Mouse (Mus musculus): ENCODE results near the gene Pmvk. TPM values are rescaled to one million over a fixed set of nuclear protein-coding genes. Genes with fewer than 3 reads are reported as not detected.
A peak's percentile ranks its signal among the peaks of the same experiment; 100 is the strongest.

The Pmvk gene
- 79.0 and 79.2 TPM in 2 replicates for polyA plus RNA-seq (2016; fragmentation: Nextera tagmentation; extraction: Ambion mirVana)

DNA sequence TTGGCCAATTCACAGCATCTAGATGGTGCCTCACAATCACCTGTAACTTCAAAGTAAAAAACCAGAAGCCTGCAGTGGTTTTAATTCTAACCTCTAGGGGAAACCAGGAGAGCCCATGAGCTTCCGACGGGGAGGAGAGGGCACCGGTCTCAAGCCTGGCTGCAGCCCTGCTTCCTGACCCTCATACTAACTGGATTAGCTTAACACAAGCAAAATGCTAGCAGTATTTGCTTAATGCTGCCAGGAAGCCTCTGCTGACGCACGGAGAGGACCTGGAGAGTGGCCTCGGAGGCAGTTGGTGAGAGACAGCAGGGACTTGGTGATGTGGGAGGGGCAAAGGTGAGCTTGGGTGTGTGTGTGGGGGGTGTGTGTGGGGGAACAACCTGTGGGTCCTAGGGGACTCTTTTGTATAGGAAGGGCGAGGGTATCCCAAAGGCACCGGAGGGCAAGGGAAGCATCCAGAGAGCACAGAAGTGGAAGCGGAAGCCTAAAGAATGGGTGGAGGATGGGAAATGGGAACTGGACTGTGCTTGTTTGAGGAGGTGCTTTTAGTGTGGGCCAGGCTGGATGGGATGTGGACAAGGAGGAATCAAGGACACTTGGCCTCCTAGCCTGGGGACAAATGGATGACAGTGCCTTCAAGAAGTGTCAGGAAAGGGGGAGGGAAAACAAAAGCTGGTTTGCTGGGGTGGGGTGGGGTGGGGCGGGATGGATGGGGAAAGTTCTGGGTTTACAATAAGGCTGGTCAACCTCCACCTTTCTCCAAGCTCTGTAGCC lies at the start of gene Pmvk:
Gene Pmvk, plus strand, starts transcription at position 141 of the 777 bp plus-strand sequence.
- no peaks in the 10 kb centered on the region for H3K27me3 ChIP-seq (ENCODE audit: low read depth, poor library complexity, severe bottlenecking)
- H3K4me1 ChIP-seq, result peaks cover 40% of the 10 kb centered on the region
- no peak within 1 kb of the TSS for H3K27ac ChIP-seq (replicated peaks)
- no peak within 1 kb of the TSS for H3K4me3 ChIP-seq
- H3K36me3 ChIP-seq, result peaks cover 2% of the 10 kb centered on the region; the same call in 1 of the 2 replicates
- no peak for DNase-seq (ENCODE audit: low spot score)
- H3K9me3 ChIP-seq (replicated peaks), result no peaks in the 10 kb centered on the region
- WGBS, result 60% methylated on average over 10 of the region's 10 CpGs

GRCm38 (mm10) chr3:89406887-89407286 lies 47.5 kb upstream of the Pmvk start:
- Histone ChIP-seq H3K4me1 (peaks cover 18% of the 10 kb centered on the region), H3K36me3 (peaks cover 60% of the 10 kb centered on the region), H3K27ac (replicated peaks) (no peak overlapping the region), H3K27me3 (ENCODE audit: low read depth, poor library complexity, severe bottlenecking) (no peaks in the 10 kb centered on the region), H3K9me3 (replicated peaks) (no peaks in the 10 kb centered on the region), H3K4me3 (no peak overlapping the region)
- 91% methylated on average over 6 of the region's 6 CpGs for WGBS
- DNase-seq (ENCODE audit: low spot score), result no peak

DNA sequence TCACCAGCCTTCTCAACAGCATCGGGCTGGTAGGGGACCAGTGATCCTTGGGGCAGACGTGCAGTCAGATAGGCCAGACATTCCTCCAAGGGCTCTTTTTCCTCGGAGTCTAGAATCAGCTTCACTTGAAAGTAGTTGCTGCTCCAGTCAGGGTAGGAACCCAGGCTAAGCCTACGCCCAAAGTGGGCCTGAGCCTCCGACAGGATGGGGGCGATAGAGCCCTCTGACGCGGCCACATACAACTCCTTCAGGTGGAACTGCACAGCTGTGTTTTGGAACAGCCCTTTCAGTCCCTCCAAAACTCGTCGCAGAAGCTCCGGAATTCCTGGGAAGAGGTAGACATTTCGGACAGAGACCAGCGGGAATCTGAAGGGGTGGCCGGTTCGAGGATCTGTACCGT lies 45.9 kb upstream of the Pmvk start:
- Histone ChIP-seq H3K27me3 (ENCODE audit: low read depth, poor library complexity, severe bottlenecking) (no peaks in the 10 kb centered on the region), H3K9me3 (replicated peaks) (no peaks in the 10 kb centered on the region), H3K4me3 (no peak overlapping the region; the same call in 1 of the 2 replicates), H3K27ac (replicated peaks) (no peak overlapping the region), H3K4me1 (peaks cover 17% of the 10 kb centered on the region), H3K36me3 (peaks cover 50% of the 10 kb centered on the region)
- 65% methylated on average over 16 of the region's 16 CpGs for WGBS
- no peak for DNase-seq (ENCODE audit: low spot score)

GRCm38 (mm10) chr3:89409701-89410100 lies 44.6 kb upstream of the Pmvk start:
- H3K4me3 ChIP-seq, result no peak overlapping the region
- DNase-seq (ENCODE audit: low spot score), result no peak
- peaks cover 17% of the 10 kb centered on the region for H3K4me1 ChIP-seq
- H3K9me3 ChIP-seq (replicated peaks), result no peaks in the 10 kb centered on the region
- 98% methylated on average over 3 of the region's 3 CpGs for WGBS
- peaks cover 49% of the 10 kb centered on the region for H3K36me3 ChIP-seq
- no peak overlapping the region for H3K27ac ChIP-seq (replicated peaks)
- no peaks in the 10 kb centered on the region for H3K27me3 ChIP-seq (ENCODE audit: low read depth, poor library complexity, severe bottlenecking)

DNA sequence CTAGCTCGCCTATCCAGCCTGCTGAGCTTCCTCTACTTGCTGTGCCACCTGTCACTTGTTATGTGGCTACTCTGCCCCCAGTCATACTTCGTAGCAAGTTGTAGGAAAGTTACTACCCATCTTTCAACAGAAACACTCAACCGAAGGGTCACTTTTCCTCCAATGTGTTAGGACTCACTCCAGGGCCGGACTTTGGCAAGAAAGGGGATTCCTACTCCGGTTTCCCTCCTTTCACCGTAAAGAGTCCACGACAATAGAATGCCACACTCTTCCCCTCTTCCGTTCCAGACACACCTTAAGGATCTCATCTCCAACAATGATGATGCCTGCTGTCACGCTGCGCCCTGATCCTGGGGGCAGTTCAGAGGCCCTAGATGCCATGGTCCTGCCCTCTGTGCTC lies 43.5 kb upstream of the Pmvk start:
- H3K4me1 ChIP-seq, result peaks cover 17% of the 10 kb centered on the region
- no peaks in the 10 kb centered on the region for H3K27me3 ChIP-seq (ENCODE audit: low read depth, poor library complexity, severe bottlenecking)
- H3K4me3 ChIP-seq, result peak overlapping the region; percentile 65
- 82% methylated on average over 10 of the region's 10 CpGs for WGBS
- H3K27ac ChIP-seq (replicated peaks), result peak overlapping the region; percentile 73; the same call in 1 of the 2 replicates
- no peak for DNase-seq (ENCODE audit: low spot score)
- no peaks in the 10 kb centered on the region for H3K9me3 ChIP-seq (replicated peaks)
- peaks cover 54% of the 10 kb centered on the region for H3K36me3 ChIP-seq

GRCm38 (mm10) chr3:89411490-89412393 lies 42.6 kb upstream of the Pmvk start, which contains the start of gene Flad1:
Flad1 (minus strand) TSS chr3:89411870.
- peak within 1 kb of the TSS; percentile 65 for H3K4me3 ChIP-seq
- 6% methylated on average over 28 of the region's 28 CpGs for WGBS

GRCm38 (mm10) chr3:89416158-89416557 lies 38.2 kb upstream of the Pmvk start:
- peaks cover 40% of the 10 kb centered on the region for H3K36me3 ChIP-seq
- no peak for DNase-seq (ENCODE audit: low spot score)
- H3K4me3 ChIP-seq, result peak overlapping the region; percentile 73
- H3K27ac ChIP-seq (replicated peaks), result no peak overlapping the region
- no peaks in the 10 kb centered on the region for H3K27me3 ChIP-seq (ENCODE audit: low read depth, poor library complexity, severe bottlenecking)
- no peaks in the 10 kb centered on the region for H3K9me3 ChIP-seq (replicated peaks)
- peaks cover 40% of the 10 kb centered on the region for H3K4me1 ChIP-seq
- WGBS, result 97% methylated on average over 8 of the region's 8 CpGs

More at GRCm38 (mm10) chr3:89411490-89412393, 42.6 kb upstream of the Pmvk start, which contains the start of gene Flad1:
- DNase-seq (ENCODE audit: low spot score), result peak; percentile 95
- Histone ChIP-seq H3K9me3 (replicated peaks) (no peaks in the 10 kb centered on the region), H3K36me3 (peaks cover 61% of the 10 kb centered on the region), H3K4me1 (peaks cover 23% of the 10 kb centered on the region), H3K27ac (replicated peaks) (peak within 1 kb of the TSS; percentile 74), H3K27me3 (ENCODE audit: low read depth, poor library complexity, severe bottlenecking) (no peaks in the 10 kb centered on the region)

GRCm38 (mm10) chr3:89417131-89417530 lies 37.2 kb upstream of the Pmvk start:
- Histone ChIP-seq H3K27me3 (ENCODE audit: low read depth, poor library complexity, severe bottlenecking) (no peaks in the 10 kb centered on the region), H3K36me3 (peaks cover 40% of the 10 kb centered on the region), H3K4me1 (peaks cover 46% of the 10 kb centered on the region), H3K9me3 (replicated peaks) (no peaks in the 10 kb centered on the region), H3K27ac (replicated peaks) (peak overlapping the region; percentile 94), H3K4me3 (peak overlapping the region; percentile 73)
- 28% methylated on average over 2 of the region's 2 CpGs for WGBS
- DNase-seq (ENCODE audit: low spot score), result no peak

- H3K36me3 ChIP-seq, result peaks cover 40% of the 10 kb centered on the region
- H3K27me3 ChIP-seq (ENCODE audit: low read depth, poor library complexity, severe bottlenecking), result no peaks in the 10 kb centered on the region
- peak overlapping the region; percentile 73 for H3K4me3 ChIP-seq
- peak overlapping the region; percentile 94 for H3K27ac ChIP-seq (replicated peaks)
- under 1% methylated on average over 20 of the region's 20 CpGs for WGBS
- DNase-seq (ENCODE audit: low spot score), result no peak
- peaks cover 50% of the 10 kb centered on the region for H3K4me1 ChIP-seq
- no peaks in the 10 kb centered on the region for H3K9me3 ChIP-seq (replicated peaks)
Measured at GRCm38 (mm10) chr3:89417840-89418169, 36.5 kb upstream of the Pmvk start.

DNA sequence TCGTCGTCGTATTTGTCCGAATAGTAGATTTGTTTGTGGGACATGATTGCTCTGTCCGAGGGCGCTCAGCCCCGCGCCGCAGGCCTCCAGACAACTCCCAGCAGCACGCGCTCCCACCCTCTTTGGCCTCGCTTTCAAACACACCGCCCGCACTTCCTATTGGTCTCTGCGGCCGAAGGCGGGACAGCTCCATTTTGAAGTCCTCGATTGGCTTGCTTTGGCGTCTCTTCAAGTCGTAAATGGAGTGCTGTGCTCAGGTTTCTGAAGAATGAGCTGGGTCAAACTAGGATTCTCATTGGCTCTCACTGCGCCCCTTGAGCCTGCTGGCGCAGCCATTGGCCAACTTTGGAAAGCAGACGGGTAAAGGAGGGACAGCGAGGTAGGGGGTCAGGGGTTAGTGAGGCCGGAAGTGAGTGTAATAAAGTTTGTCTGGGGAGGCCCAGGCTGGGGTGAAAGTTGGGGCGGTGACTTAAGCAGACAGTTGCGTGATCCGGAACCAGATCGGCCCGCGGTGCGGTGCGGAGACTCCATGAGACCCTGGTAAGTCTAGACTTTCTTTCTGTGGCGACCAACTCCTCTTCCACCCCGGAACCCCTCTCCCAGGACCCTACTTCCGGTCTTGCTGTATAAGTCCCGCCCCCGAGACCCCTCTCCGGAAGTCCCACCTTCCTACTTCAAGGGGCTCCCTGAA lies 36.0 kb upstream of the Pmvk start, which contains the start of the genes Cks1b and Shc1:
Gene Cks1b, minus strand, starts transcription at position 214 of the 691 bp plus-strand sequence.
Gene Shc1, plus strand, starts transcription at position 274 of the 691 bp plus-strand sequence.
- Histone ChIP-seq H3K9me3 (replicated peaks) (no peaks in the 10 kb centered on the region), H3K27me3 (ENCODE audit: low read depth, poor library complexity, severe bottlenecking) (no peaks in the 10 kb centered on the region), H3K4me3 (peak within 1 kb of the TSS; percentile 73), H3K27ac (replicated peaks) (peak within 1 kb of the TSS; percentile 94), H3K36me3 (peaks cover 38% of the 10 kb centered on the region), H3K4me1 (peaks cover 54% of the 10 kb centered on the region)
- DNase-seq (ENCODE audit: low spot score), result peak; percentile 98
- under 1% methylated on average over 39 of the region's 39 CpGs for WGBS

- peak overlapping the region; percentile 94 for H3K27ac ChIP-seq (replicated peaks)
- under 1% methylated on average over 16 of the region's 16 CpGs for WGBS
- peaks cover 39% of the 10 kb centered on the region for H3K36me3 ChIP-seq
- DNase-seq (ENCODE audit: low spot score), result peak; percentile 84
- peaks cover 59% of the 10 kb centered on the region for H3K4me1 ChIP-seq
- H3K4me3 ChIP-seq, result peak overlapping the region; percentile 73
- H3K9me3 ChIP-seq (replicated peaks), result no peaks in the 10 kb centered on the region
- H3K27me3 ChIP-seq (ENCODE audit: low read depth, poor library complexity, severe bottlenecking), result no peaks in the 10 kb centered on the region
Measured at GRCm38 (mm10) chr3:89418861-89419250, 35.5 kb upstream of the Pmvk start.

DNA sequence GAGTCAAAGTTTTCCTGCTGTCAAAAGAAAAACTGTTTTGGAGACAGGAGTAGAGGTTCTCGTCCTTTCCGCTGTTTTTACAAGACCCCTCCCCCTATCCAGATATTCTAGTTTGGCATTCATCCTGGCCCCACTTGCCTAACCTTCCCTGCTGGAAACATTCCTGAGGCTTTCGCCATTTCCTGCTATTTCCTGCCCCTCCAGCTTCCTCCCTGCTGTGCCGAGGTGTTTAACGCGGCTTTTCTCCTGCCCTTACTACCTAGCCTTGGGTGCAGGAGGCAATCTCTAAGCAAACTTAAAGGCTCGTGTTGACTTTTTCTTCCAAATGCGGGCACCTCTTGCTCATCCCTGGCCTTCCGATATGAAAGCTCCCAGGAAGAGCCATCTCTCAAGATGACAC lies 34.8 kb upstream of the Pmvk start:
- H3K27ac ChIP-seq (replicated peaks), result peak overlapping the region; percentile 94
- H3K36me3 ChIP-seq, result peaks cover 39% of the 10 kb centered on the region
- H3K4me3 ChIP-seq, result peak overlapping the region; percentile 73
- 3% methylated on average over 9 of the region's 9 CpGs for WGBS
- H3K27me3 ChIP-seq (ENCODE audit: low read depth, poor library complexity, severe bottlenecking), result no peaks in the 10 kb centered on the region
- peaks cover 66% of the 10 kb centered on the region for H3K4me1 ChIP-seq
- DNase-seq (ENCODE audit: low spot score), result peak; percentile 36
- H3K9me3 ChIP-seq (replicated peaks), result no peaks in the 10 kb centered on the region

Measured in midbrain, embryonic 10.5 days (tissue).